Mouse (Mus musculus): ENCODE measurements at regions not wholly inside any gene's neighbourhood (a gene's known extent, or its start where the extent isn't known, plus 50 kb on each side); places are given as distances from the start of the nearest gene placed in this dataset.

- TF ChIP-seq EP300 (IDR thresholded peaks at IDR 0.05; ENCODE audit: insufficient read depth, low read depth, low read length) (no peak), POLR2A (IDR thresholded peaks at IDR 0.05; ENCODE audit: insufficient read depth, low read depth, low read length) (no peak), CTCF (IDR thresholded peaks at IDR 0.05) (no peak)
Observed at GRCm38 (mm10) chr14:68301710-68302109, 992.4 kb downstream of the Synb start.
